Mouse (Mus musculus): Measurements from ENCODE around the gene Ints4. TPM values are rescaled to one million over a fixed set of nuclear protein-coding genes. Genes with fewer than 3 reads are reported as not detected.
"Not testable (repeated sequence)": the region's sequence is repeated elsewhere in the genome, so short reads cannot be mapped to it uniquely, and the experiment has no call there.

The Ints4 gene
- total RNA-seq, 1 experiment = 64.2 TPM

GRCm38 (mm10) chr7:97447050-97447531 is 33.7 kb upstream of the Ints4 start:
- Histone ChIP-seq H3K4me3 (ENCODE audit: insufficient read depth in 1 of 2, low read depth in 1 of 2, low read length in 2 of 2, poor library complexity in 1 of 2, severe bottlenecking in 1 of 2) (no peak overlapping the region), H3K9ac (ENCODE audit: insufficient read depth, low read depth, low read length, poor library complexity, severe bottlenecking) (peak overlapping the region; percentile 11; the same call in 1 of the 2 replicates), H3K36me3 (ENCODE audit: control insufficient read depth, insufficient read depth, low read length, poor library complexity, severe bottlenecking) (no peaks in the 10 kb centered on the region), H3K9me3 (ENCODE audit: control insufficient read depth, insufficient read depth, low read depth, low read length) (no peaks in the 10 kb centered on the region), H3K4me1 (ENCODE audit: control insufficient read depth in 2 of 2, insufficient read depth in 2 of 2, low read length in 2 of 2, poor library complexity in 1 of 2) (no peaks in the 10 kb centered on the region), H3K27ac (ENCODE audit: insufficient read depth, low read depth, low read length, poor library complexity, severe bottlenecking) (no peak overlapping the region)
- in situ Hi-C loops (cut with MboI; ENCODE audit: low sequenced_read_pairs in 2 of 2, unreplicated experiment in 2 of 2) = no loop called here
- DNase-seq (ENCODE audit: low read depth, low spot score) = no peak
- no peak for TF ChIP-seq CHD2 (IDR thresholded peaks at IDR 0.05; ENCODE audit: low read depth, low read length)
- no peak for TF ChIP-seq ZC3H11A (IDR thresholded peaks at IDR 0.05; ENCODE audit: borderline replicate concordance, low read depth, low read length)
- TF ChIP-seq HCFC1 (IDR thresholded peaks at IDR 0.05; ENCODE audit: borderline replicate concordance, insufficient read depth, low read length) = no peak
- TF ChIP-seq ZNF384 (IDR thresholded peaks at IDR 0.05; ENCODE audit: low read depth, low read length) = no peak
- no peak for TF ChIP-seq MAFK (IDR thresholded peaks at IDR 0.05; ENCODE audit: insufficient read depth, low read depth, low read length)

- H3K4me3 ChIP-seq (ENCODE audit: insufficient read depth in 1 of 2, low read depth in 1 of 2, low read length in 2 of 2, poor library complexity in 1 of 2, severe bottlenecking in 1 of 2); H3K4me1 ChIP-seq (ENCODE audit: control insufficient read depth in 2 of 2, insufficient read depth in 2 of 2, low read length in 2 of 2, poor library complexity in 1 of 2); DNase-seq (ENCODE audit: low read depth, low spot score); in situ Hi-C loops (cut with MboI; ENCODE audit: low sequenced_read_pairs in 2 of 2, unreplicated experiment in 2 of 2); H3K27ac ChIP-seq (ENCODE audit: insufficient read depth, low read depth, low read length, poor library complexity, severe bottlenecking); H3K9me3 ChIP-seq (ENCODE audit: control insufficient read depth, insufficient read depth, low read depth, low read length); H3K36me3 ChIP-seq (ENCODE audit: control insufficient read depth, insufficient read depth, low read length, poor library complexity, severe bottlenecking); H3K9ac ChIP-seq (ENCODE audit: insufficient read depth, low read depth, low read length, poor library complexity, severe bottlenecking): not testable (repeated sequence)
Measured at GRCm38 (mm10) chr7:97451023-97451422, 29.7 kb upstream of the Ints4 start, which contains the start of gene Kctd14. Kctd14 (plus strand) TSS chr7:97451323.

GRCm38 (mm10) chr7:97452196-97452595 is 28.6 kb upstream of the Ints4 start:
- no peak for DNase-seq (ENCODE audit: low read depth, low spot score)
- in situ Hi-C loops (cut with MboI; ENCODE audit: low sequenced_read_pairs in 2 of 2, unreplicated experiment in 2 of 2) = no loop called here
- H3K4me3 ChIP-seq (ENCODE audit: insufficient read depth in 1 of 2, low read depth in 1 of 2, low read length in 2 of 2, poor library complexity in 1 of 2, severe bottlenecking in 1 of 2) = no peak overlapping the region
- no peaks in the 10 kb centered on the region for H3K36me3 ChIP-seq (ENCODE audit: control insufficient read depth, insufficient read depth, low read length, poor library complexity, severe bottlenecking)
- H3K9me3 ChIP-seq (ENCODE audit: control insufficient read depth, insufficient read depth, low read depth, low read length) = no peaks in the 10 kb centered on the region
- H3K4me1 ChIP-seq (ENCODE audit: control insufficient read depth in 2 of 2, insufficient read depth in 2 of 2, low read length in 2 of 2, poor library complexity in 1 of 2) = peaks cover 0 to 3% of the 10 kb centered on the region in 2 experiments; a peak in 2 of 4 replicates
- H3K27ac ChIP-seq (ENCODE audit: insufficient read depth, low read depth, low read length, poor library complexity, severe bottlenecking) = no peak overlapping the region
- TF ChIP-seq MAFK (IDR thresholded peaks at IDR 0.05; ENCODE audit: insufficient read depth, low read depth, low read length) = no peak
- TF ChIP-seq CHD2 (IDR thresholded peaks at IDR 0.05; ENCODE audit: low read depth, low read length) = no peak
- TF ChIP-seq HCFC1 (IDR thresholded peaks at IDR 0.05; ENCODE audit: borderline replicate concordance, insufficient read depth, low read length) = no peak
- TF ChIP-seq ZNF384 (IDR thresholded peaks at IDR 0.05; ENCODE audit: low read depth, low read length) = no peak
- no peak for TF ChIP-seq ZC3H11A (IDR thresholded peaks at IDR 0.05; ENCODE audit: borderline replicate concordance, low read depth, low read length)
- H3K9ac ChIP-seq (ENCODE audit: insufficient read depth, low read depth, low read length, poor library complexity, severe bottlenecking) = no peak overlapping the region

GRCm38 (mm10) chr7:97453141-97453921 is 27.4 kb upstream of the Ints4 start:
- in situ Hi-C loops (cut with MboI; ENCODE audit: low sequenced_read_pairs in 2 of 2, unreplicated experiment in 2 of 2) = no loop called here
- Histone ChIP-seq H3K36me3 (ENCODE audit: control insufficient read depth, insufficient read depth, low read length, poor library complexity, severe bottlenecking) (no peaks in the 10 kb centered on the region), H3K4me3 (ENCODE audit: insufficient read depth in 1 of 2, low read depth in 1 of 2, low read length in 2 of 2, poor library complexity in 1 of 2, severe bottlenecking in 1 of 2) (peak overlapping the region; percentile 51 to 62), H3K27ac (ENCODE audit: insufficient read depth, low read depth, low read length, poor library complexity, severe bottlenecking) (no peak overlapping the region), H3K9me3 (ENCODE audit: control insufficient read depth, insufficient read depth, low read depth, low read length) (no peaks in the 10 kb centered on the region), H3K9ac (ENCODE audit: insufficient read depth, low read depth, low read length, poor library complexity, severe bottlenecking) (peak overlapping the region; percentile 61; the same call in 1 of the 2 replicates), H3K4me1 (ENCODE audit: control insufficient read depth in 2 of 2, insufficient read depth in 2 of 2, low read length in 2 of 2, poor library complexity in 1 of 2) (peaks cover 0 to 3% of the 10 kb centered on the region in 2 experiments; a peak in 2 of 4 replicates)
- no peak for TF ChIP-seq HCFC1 (IDR thresholded peaks at IDR 0.05; ENCODE audit: borderline replicate concordance, insufficient read depth, low read length)
- TF ChIP-seq ZNF384 (IDR thresholded peaks at IDR 0.05; ENCODE audit: low read depth, low read length) = no peak
- no peak for TF ChIP-seq ZC3H11A (IDR thresholded peaks at IDR 0.05; ENCODE audit: borderline replicate concordance, low read depth, low read length)
- no peak for TF ChIP-seq CHD2 (IDR thresholded peaks at IDR 0.05; ENCODE audit: low read depth, low read length)
- no peak for TF ChIP-seq MAFK (IDR thresholded peaks at IDR 0.05; ENCODE audit: insufficient read depth, low read depth, low read length)
- no peak for DNase-seq (ENCODE audit: low read depth, low spot score)
